Comparison of ENCODE assay signal across 10 mouse cellular contexts in the genomic region with DNA sequence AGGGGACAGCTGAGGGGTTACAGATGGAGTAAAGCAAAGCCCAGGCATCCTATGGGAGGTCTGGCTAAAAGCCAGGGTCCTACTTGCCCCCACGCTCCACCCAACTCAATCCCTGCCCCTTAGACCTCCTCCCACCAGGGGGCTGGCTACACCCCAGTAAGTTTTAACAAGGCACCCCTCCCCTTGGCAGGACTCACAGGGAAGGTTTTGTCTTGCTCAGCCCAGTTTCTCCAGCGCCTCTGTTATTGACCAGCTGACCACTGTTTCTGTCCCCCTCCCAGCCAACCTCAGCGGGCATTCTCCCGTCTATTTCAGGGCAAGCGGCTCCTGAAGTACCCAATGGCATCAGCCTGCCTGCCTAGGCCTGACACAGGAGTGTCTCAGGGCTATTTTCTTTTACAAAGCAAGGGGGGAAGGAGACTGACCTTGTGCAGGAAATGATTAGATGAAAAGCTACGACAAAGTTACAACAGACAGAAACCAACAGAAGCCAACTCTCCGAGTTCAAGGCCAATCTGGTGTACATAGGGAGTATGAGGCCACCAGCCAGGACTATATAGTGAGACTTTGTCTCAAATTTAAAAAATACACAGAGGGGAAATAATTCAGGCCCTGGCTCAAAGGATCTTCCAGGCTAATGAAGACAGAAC. TPM values are rescaled to one million over a fixed set of nuclear protein-coding genes. Genes with fewer than 3 reads are reported as not detected.
DNase-seq lines count a peak whose midpoint lies in the region; ATAC-seq and TF ChIP-seq lines count a peak whose summit lies in the region.
"Had no signal": no experiment of that assay in that cellular context is flagged by ENCODE, and none has a peak within 500 bp of the region (broad histone marks: within the 10 kb centered on the region; RNA-seq: fewer than 3 reads in every experiment).

No protein-coding gene starts in this region.

- H3K4me2 ChIP-seq in forebrain, embryonic 14.5 days (ENCODE audit: low read length): no peak overlapping the region
- H3K4me2 ChIP-seq in forebrain, embryonic 13.5 days: no peak overlapping the region
- no peak overlapping the region for H3K4me2 ChIP-seq in neural tube, embryonic 12.5 days (replicated peaks)
- peak overlapping the region; percentile 17; the same call in 1 of the 2 replicates for H3K4me2 ChIP-seq in intestine, postnatal 0 days (replicated peaks; ENCODE audit: low read depth)

- H3K9me3 ChIP-seq in forebrain, embryonic 14.5 days (replicated peaks; ENCODE audit: control insufficient read depth, low read length): no peaks in the 10 kb centered on the region
- H3K9me3 ChIP-seq in forebrain, embryonic 13.5 days (replicated peaks): no peaks in the 10 kb centered on the region
- H3K9me3 ChIP-seq in neural tube, embryonic 12.5 days: no peaks in the 10 kb centered on the region
- no peaks in the 10 kb centered on the region for H3K9me3 ChIP-seq in intestine, postnatal 0 days (ENCODE audit: control insufficient read depth)

- DNase-seq in forebrain, embryonic 14.5 days (ENCODE audit: low spot score): peak; percentile 16
- DNase-seq in neural tube, embryonic 10.5 days (ENCODE audit: extremely low spot score, low spot score): no peak
- peak; percentile 58 for DNase-seq in gastrocnemius, postnatal 14 days
- no peak for DNase-seq in right cerebral cortex, postnatal 14 days

- TF ChIP-seq CTCF in intestine, postnatal 0 days (IDR thresholded peaks at IDR 0.05; ENCODE audit: low read depth): 0 out of 2 replicates have a peak, but pooled peaks have one; percentile 3

- ATAC-seq in forebrain, embryonic 14.5 days: no peak
- ATAC-seq in forebrain, embryonic 13.5 days: no peak
- no peak for ATAC-seq in neural tube, embryonic 12.5 days (ENCODE audit: low FRiP score, low read depth)
- ATAC-seq in intestine, postnatal 0 days: no peak
- no peak for ATAC-seq in monocyte, adult 5-6 weeks (replicated peaks; ENCODE audit: insufficient number of reproducible peaks, low FRiP score, low TSS enrichment, poor library complexity, severe bottlenecking)

- H3K4me1 ChIP-seq in forebrain, embryonic 14.5 days (ENCODE audit: control insufficient read depth, insufficient read depth, low read length): peaks cover 18% of the 10 kb centered on the region
- peaks cover 35% of the 10 kb centered on the region for H3K4me1 ChIP-seq in forebrain, embryonic 13.5 days
- peaks cover 16% of the 10 kb centered on the region for H3K4me1 ChIP-seq in neural tube, embryonic 12.5 days
- H3K4me1 ChIP-seq in intestine, postnatal 0 days (replicated peaks; ENCODE audit: control insufficient read depth, insufficient read depth, low read length): peaks cover 15% of the 10 kb centered on the region

- 29% methylated on average over 7 of the region's 7 CpGs for whole genome bisulfite sequencing in forebrain, embryonic 14.5 days
- WGBS in forebrain, embryonic 13.5 days: 36% methylated on average over 7 of the region's 7 CpGs
- WGBS in neural tube, embryonic 12.5 days: 57% methylated on average over 7 of the region's 7 CpGs
- 61% methylated on average over 7 of the region's 7 CpGs for WGBS in intestine, postnatal 0 days

- H3K9ac ChIP-seq in forebrain, embryonic 14.5 days (ENCODE audit: low read length): no peak overlapping the region
- H3K9ac ChIP-seq in forebrain, embryonic 13.5 days: no peak overlapping the region; the same call in 1 of the 2 replicates
- H3K9ac ChIP-seq in neural tube, embryonic 12.5 days: 0 out of 2 replicates have a peak overlapping the region, but pooled peaks have one; percentile 6
- no peak overlapping the region for H3K9ac ChIP-seq in intestine, postnatal 0 days (ENCODE audit: low read depth, low read length)

- no peak overlapping the region for H3K4me3 ChIP-seq in forebrain, embryonic 14.5 days (ENCODE audit: low read depth, low read length)
- H3K4me3 ChIP-seq in forebrain, embryonic 13.5 days: no peak overlapping the region
- H3K4me3 ChIP-seq in neural tube, embryonic 12.5 days: no peak overlapping the region
- H3K4me3 ChIP-seq in intestine, postnatal 0 days (ENCODE audit: low read depth, low read length): no peak overlapping the region

- intact Hi-C loops in gastrocnemius, postnatal 14 days (cut with DNase I; ENCODE audit: low total_unique reads): no loop called here

- no peaks in the 10 kb centered on the region for H3K36me3 ChIP-seq in forebrain, embryonic 14.5 days (ENCODE audit: control insufficient read depth, insufficient read depth, low read length)
- H3K36me3 ChIP-seq in forebrain, embryonic 13.5 days (ENCODE audit: poor library complexity, severe bottlenecking): peaks cover 8% of the 10 kb centered on the region; the same call in 1 of the 2 replicates
- H3K36me3 ChIP-seq in neural tube, embryonic 12.5 days: peaks cover 7% of the 10 kb centered on the region
- H3K36me3 ChIP-seq in intestine, postnatal 0 days (ENCODE audit: control insufficient read depth, insufficient read depth): peaks cover 8% of the 10 kb centered on the region; the same call in 1 of the 2 replicates

- no peaks in the 10 kb centered on the region for H3K27me3 ChIP-seq in forebrain, embryonic 14.5 days (replicated peaks; ENCODE audit: control insufficient read depth, insufficient read depth, low read length)
- no peaks in the 10 kb centered on the region for H3K27me3 ChIP-seq in forebrain, embryonic 13.5 days
- H3K27me3 ChIP-seq in neural tube, embryonic 12.5 days (replicated peaks): no peaks in the 10 kb centered on the region
- H3K27me3 ChIP-seq in intestine, postnatal 0 days (replicated peaks; ENCODE audit: control insufficient read depth, insufficient read depth, low read length): no peaks in the 10 kb centered on the region

- no peak overlapping the region for H3K27ac ChIP-seq in forebrain, embryonic 14.5 days (ENCODE audit: low read depth, low read length)
- no peak overlapping the region for H3K27ac ChIP-seq in forebrain, embryonic 13.5 days
- no peak overlapping the region for H3K27ac ChIP-seq in neural tube, embryonic 12.5 days
- no peak overlapping the region for H3K27ac ChIP-seq in intestine, postnatal 0 days (ENCODE audit: low read depth, low read length)

RNA-seq across cellular contexts. Expression of a gene that starts 2.9 kb away (rescaled TPM):
- 3.6 and 3.9 TPM in 2 replicates for polyA plus RNA-seq in forebrain, embryonic 14.5 days (2014; fragmentation: Nextera tagmentation; extraction: Ambion mirVana)
- polyA plus RNA-seq in forebrain, embryonic 13.5 days (2015; fragmentation: Nextera tagmentation; extraction: Ambion mirVana): 4.9 and 5.5 TPM in 2 replicates
- 11.6 and 12.4 TPM in 2 replicates for polyA plus RNA-seq in neural tube, embryonic 12.5 days (2016; fragmentation: Nextera tagmentation; extraction: Ambion mirVana)
- total RNA-seq in gastrocnemius, postnatal 14 days (2021): 10 to 100 TPM in 1 of 2 experiments, 1 to 10 TPM in 1; 8.3 to 10.7 TPM
- polyA plus RNA-seq in intestine, postnatal 0 days (2015; fragmentation: Nextera tagmentation; extraction: Ambion mirVana): 6.6 and 6.7 TPM in 2 replicates
- total RNA-seq in monocyte, adult 5-6 weeks (2017): 103 to 136 TPM (median 112 TPM) in 3 replicates

RNA-seq across cellular contexts. Expression of a gene that starts 10.0 kb away (rescaled TPM):
- polyA plus RNA-seq in forebrain, embryonic 14.5 days (2014; fragmentation: Nextera tagmentation; extraction: Ambion mirVana): 5.8 and 6.3 TPM in 2 replicates
- 21.2 and 21.5 TPM in 2 replicates for polyA plus RNA-seq in forebrain, embryonic 13.5 days (2015; fragmentation: Nextera tagmentation; extraction: Ambion mirVana)
- 14.7 and 15.8 TPM in 2 replicates for polyA plus RNA-seq in neural tube, embryonic 12.5 days (2016; fragmentation: Nextera tagmentation; extraction: Ambion mirVana)
- under 1 TPM; 0.44 to 0.57 TPM for total RNA-seq in gastrocnemius, postnatal 14 days (2021)
- 1.2 and 1.8 TPM in 2 replicates for polyA plus RNA-seq in intestine, postnatal 0 days (2015; fragmentation: Nextera tagmentation; extraction: Ambion mirVana)
- 0.21 TPM in 1 of 3 replicates, not detected in the others for total RNA-seq in monocyte, adult 5-6 weeks (2017)

RNA-seq across cellular contexts. Expression of a gene that starts 52.5 kb away (rescaled TPM):
- polyA plus RNA-seq in forebrain, embryonic 14.5 days (2014; fragmentation: Nextera tagmentation; extraction: Ambion mirVana): 3.8 TPM in 2 replicates
- polyA plus RNA-seq in forebrain, embryonic 13.5 days (2015; fragmentation: Nextera tagmentation; extraction: Ambion mirVana): 4.2 and 6.5 TPM in 2 replicates
- 10.2 and 10.3 TPM in 2 replicates for polyA plus RNA-seq in neural tube, embryonic 12.5 days (2016; fragmentation: Nextera tagmentation; extraction: Ambion mirVana)
- 1 to 10 TPM; 2.2 to 2.6 TPM for total RNA-seq in gastrocnemius, postnatal 14 days (2021)
- polyA plus RNA-seq in intestine, postnatal 0 days (2015; fragmentation: Nextera tagmentation; extraction: Ambion mirVana): 21.4 and 22.1 TPM in 2 replicates
- total RNA-seq in monocyte, adult 5-6 weeks (2017): 0.48 to 4.1 TPM (median 0.53 TPM) in 3 replicates

RNA-seq across cellular contexts. Expression of a gene that starts 57.0 kb away (rescaled TPM):
- polyA plus RNA-seq in forebrain, embryonic 14.5 days (2014; fragmentation: Nextera tagmentation; extraction: Ambion mirVana): not detected in 2 replicates
- 0.14 TPM in 1 of 2 replicates, not detected in the other for polyA plus RNA-seq in forebrain, embryonic 13.5 days (2015; fragmentation: Nextera tagmentation; extraction: Ambion mirVana)
- 0.38 TPM in 1 of 2 replicates, not detected in the other for polyA plus RNA-seq in neural tube, embryonic 12.5 days (2016; fragmentation: Nextera tagmentation; extraction: Ambion mirVana)
- total RNA-seq in gastrocnemius, postnatal 14 days (2021): not detected
- not detected in 2 replicates for polyA plus RNA-seq in intestine, postnatal 0 days (2015; fragmentation: Nextera tagmentation; extraction: Ambion mirVana)
- 3.5 to 6.1 TPM (median 3.8 TPM) in 3 replicates for total RNA-seq in monocyte, adult 5-6 weeks (2017)
- polyA plus RNA-seq: limb, embryonic 11.5 days; testis, adult 2 months had no signal

Comparison
In these comparisons a context has a peak if more than half of its experiments do, and no peak if none do; other contexts are left out.
1. DNase-seq: peak in forebrain, embryonic 14.5 days (single experiment) and gastrocnemius, postnatal 14 days (single experiment); none in neural tube, embryonic 10.5 days (single experiment) and right cerebral cortex, postnatal 14 days (single experiment).